Mouse (Mus musculus) spleen, adult 2 months (tissue): ENCODE measurements around the gene Vmn1r26.

Experiments
- CTCF ChIP-seq: fragments of 200-500 bp; IDR thresholded peaks from 2 replicates; pipeline ENCODE4 v1.5.1; 2011; ENCODE audit warnings: mild to moderate bottlenecking, inconsistent platforms; ENCODE audit not compliant: insufficient read depth, insufficient read length, insufficient replicate concordance; ENCODE audit errors: extremely low read depth
- POLR2A ChIP-seq: fragments of 200-500 bp; IDR thresholded peaks from 2 replicates; pipeline ENCODE4 v1.6.1; 2011; ENCODE audit warnings: low read depth, low read length, inconsistent platforms

- TF ChIP-seq CTCF (no peak), POLR2A (no peak)
Observed at GRCm38 (mm10) chr6:57980710-57981109, 34.2 kb downstream of the Vmn1r26 start, which contains the start of gene Vmn1r25.
